Mouse (Mus musculus) embryonic facial prominence, embryonic 13.5 days (tissue): ENCODE data around the gene Dll4. TPM values are rescaled to one million over a fixed set of nuclear protein-coding genes. Genes with fewer than 3 reads are reported as not detected.

Source experiments
- ATAC-seq: fragments of 200-750 bp; cut with Nextera tagmentation; 2 replicates; pipeline ENCODE4 v1.8.0; 2017; ENCODE audit warnings: low read depth; ENCODE audit not compliant: insufficient number of reproducible peaks, insufficient read depth, low FRiP score, low TSS enrichment
- H3K27ac ChIP-seq: fragments of 300-500 bp; sonication (generic); 2 replicates; pipeline ENCODE4 v1.5.1; 2015; ENCODE audit warnings: moderate library complexity, mild to moderate bottlenecking, inconsistent platforms
- H3K27me3 ChIP-seq: fragments of 300-500 bp; sonication (generic); 2 replicates; pipeline ENCODE4 v1.6.1; 2015; ENCODE audit warnings: mild to moderate bottlenecking, inconsistent platforms
- H3K36me3 ChIP-seq: fragments of 300-500 bp; sonication (generic); 2 replicates; pipeline ENCODE4 v1.6.1; 2015; ENCODE audit warnings: mild to moderate bottlenecking, inconsistent platforms
- H3K4me1 ChIP-seq: fragments of 300-500 bp; sonication (generic); 2 replicates; pipeline ENCODE4 v1.6.1; 2015; ENCODE audit warnings: inconsistent platforms
- H3K4me2 ChIP-seq: fragments of 300-500 bp; sonication (generic); 2 replicates; pipeline ENCODE4 v1.6.1; 2015; ENCODE audit warnings: moderate library complexity, mild to moderate bottlenecking, inconsistent platforms
- H3K4me3 ChIP-seq: fragments of 300-500 bp; sonication (generic); 2 replicates; pipeline ENCODE4 v1.5.1; 2015; ENCODE audit warnings: mild to moderate bottlenecking, inconsistent platforms
- H3K9ac ChIP-seq: fragments of 300-500 bp; sonication (generic); 2 replicates; pipeline ENCODE4 v1.6.1; 2015; ENCODE audit warnings: mild to moderate bottlenecking, inconsistent platforms
- H3K9me3 ChIP-seq: fragments of 300-500 bp; sonication (generic); 2 replicates; pipeline ENCODE4 v1.6.1; 2016; ENCODE audit warnings: inconsistent platforms
- WGBS: fragments of 180-500 bp; shearing (Covaris S2); methylation state at CpG from one replicate; pipeline ENCODE4 v1.1.7; 2015; ENCODE audit warnings: mixed read lengths; 5-methylcytosine and 5-hydroxymethylcytosine counted together
- polyA plus RNA-seq: library from polyadenylated mRNA; unstranded; fragments of >200 nt; fragmentation: Nextera tagmentation; extraction: Ambion mirVana; gene quantifications from 2 replicates; pipeline ENCODE4 v1.2.1, GENCODE M21; 2015

The Dll4 gene
- polyA plus RNA-seq, 1 experiment from 2014 or later: 4.2 TPM

- Histone ChIP-seq H3K36me3 (no peaks in the 10 kb centered on the region), H3K27me3 (peaks cover 99% of the 10 kb centered on the region), H3K27ac (no peak overlapping the region), H3K9me3 (no peaks in the 10 kb centered on the region), H3K9ac (peak overlapping the region; percentile 70), H3K4me3 (peak overlapping the region; percentile 49), H3K4me2 (peak overlapping the region; percentile 85), H3K4me1 (peaks cover 57% of the 10 kb centered on the region)
- ATAC-seq: no peak
- under 1% methylated on average over 61 of the region's 61 CpGs for WGBS
Measured at GRCm38 (mm10) chr2:119326161-119327101, 847 bp downstream of the Dll4 start.

GRCm38 (mm10) chr2:119327102-119327480 is 1.5 kb downstream of the Dll4 start:
- Histone ChIP-seq H3K4me1 (peaks cover 51% of the 10 kb centered on the region), H3K9ac (peak overlapping the region; percentile 70), H3K36me3 (no peaks in the 10 kb centered on the region), H3K27me3 (peaks cover 99% of the 10 kb centered on the region), H3K4me2 (peak overlapping the region; percentile 85), H3K9me3 (no peaks in the 10 kb centered on the region), H3K4me3 (peak overlapping the region; percentile 49), H3K27ac (no peak overlapping the region)
- under 1% methylated on average over 30 of the region's 30 CpGs for WGBS
- ATAC-seq: no peak

- Histone ChIP-seq H3K36me3 (no peaks in the 10 kb centered on the region), H3K27me3 (peaks cover 96% of the 10 kb centered on the region), H3K9me3 (no peaks in the 10 kb centered on the region), H3K4me3 (peak overlapping the region; percentile 49; the same call in 1 of the 2 replicates), H3K4me1 (peaks cover 41% of the 10 kb centered on the region), H3K4me2 (peak overlapping the region; percentile 85), H3K9ac (no peak overlapping the region), H3K27ac (no peak overlapping the region)
- ATAC-seq: no peak
- 13% methylated on average over 11 of the region's 11 CpGs for WGBS
Measured at GRCm38 (mm10) chr2:119327942-119328526, 2.5 kb downstream of the Dll4 start.

- 0 out of 2 replicates have a peak overlapping the region, but pooled peaks have one; percentile 85 for H3K4me2 ChIP-seq
- peaks cover 41% of the 10 kb centered on the region for H3K4me1 ChIP-seq
- WGBS: 37% methylated on average over 5 of the region's 5 CpGs
- peaks cover 91% of the 10 kb centered on the region for H3K27me3 ChIP-seq
- H3K36me3 ChIP-seq: no peaks in the 10 kb centered on the region
- no peak overlapping the region for H3K27ac ChIP-seq
- H3K9ac ChIP-seq: no peak overlapping the region
- no peaks in the 10 kb centered on the region for H3K9me3 ChIP-seq
- no peak overlapping the region for H3K4me3 ChIP-seq
- ATAC-seq: no peak
Measured at GRCm38 (mm10) chr2:119328546-119328945, 3.0 kb downstream of the Dll4 start.

GRCm38 (mm10) chr2:119329123-119329817 is 3.7 kb downstream of the Dll4 start:
- Histone ChIP-seq H3K4me1 (peaks cover 35% of the 10 kb centered on the region), H3K4me2 (no peak overlapping the region), H3K9ac (no peak overlapping the region), H3K36me3 (no peaks in the 10 kb centered on the region), H3K4me3 (no peak overlapping the region), H3K9me3 (no peaks in the 10 kb centered on the region), H3K27me3 (peaks cover 84% of the 10 kb centered on the region), H3K27ac (no peak overlapping the region)
- WGBS: 53% methylated on average over 3 of the region's 3 CpGs
- ATAC-seq: no peak

- peaks cover 72% of the 10 kb centered on the region for H3K27me3 ChIP-seq
- no peaks in the 10 kb centered on the region for H3K36me3 ChIP-seq
- H3K4me1 ChIP-seq: peaks cover 19% of the 10 kb centered on the region
- no peaks in the 10 kb centered on the region for H3K9me3 ChIP-seq
- no peak overlapping the region for H3K4me2 ChIP-seq
- no peak overlapping the region for H3K4me3 ChIP-seq
- H3K9ac ChIP-seq: no peak overlapping the region
- H3K27ac ChIP-seq: no peak overlapping the region
- WGBS: 90% methylated on average over 8 of the region's 8 CpGs
- ATAC-seq: no peak
Measured at GRCm38 (mm10) chr2:119330795-119331194, 5.2 kb downstream of the Dll4 start.

GRCm38 (mm10) chr2:119332177-119332661 is 6.6 kb downstream of the Dll4 start:
- WGBS: 81% methylated on average over 24 of the region's 24 CpGs
- Histone ChIP-seq H3K27ac (no peak overlapping the region), H3K4me1 (peaks cover 6% of the 10 kb centered on the region), H3K36me3 (no peaks in the 10 kb centered on the region), H3K9me3 (no peaks in the 10 kb centered on the region), H3K4me3 (no peak overlapping the region), H3K9ac (no peak overlapping the region), H3K4me2 (no peak overlapping the region), H3K27me3 (peaks cover 58% of the 10 kb centered on the region)
- no peak for ATAC-seq

- Histone ChIP-seq H3K4me1 (peaks cover 5% of the 10 kb centered on the region; the same call in 1 of the 2 replicates), H3K27me3 (peaks cover 39% of the 10 kb centered on the region), H3K36me3 (no peaks in the 10 kb centered on the region), H3K9ac (no peak overlapping the region), H3K27ac (no peak overlapping the region), H3K9me3 (no peaks in the 10 kb centered on the region), H3K4me2 (peak overlapping the region; percentile 18), H3K4me3 (no peak overlapping the region)
- 41% methylated on average over 1 of the region's 1 CpGs for WGBS
- ATAC-seq: no peak
Measured at GRCm38 (mm10) chr2:119334135-119334534, 8.6 kb downstream of the Dll4 start.

- Histone ChIP-seq H3K36me3 (no peaks in the 10 kb centered on the region), H3K27ac (no peak overlapping the region), H3K4me3 (no peak overlapping the region), H3K4me1 (peaks cover 5% of the 10 kb centered on the region; the same call in 1 of the 2 replicates), H3K9me3 (no peaks in the 10 kb centered on the region), H3K9ac (no peak overlapping the region; the same call in 1 of the 2 replicates), H3K27me3 (peaks cover 30% of the 10 kb centered on the region), H3K4me2 (no peak overlapping the region)
- 69% methylated on average over 7 of the region's 7 CpGs for WGBS
- ATAC-seq: no peak
Measured at GRCm38 (mm10) chr2:119334964-119335525, 9.5 kb downstream of the Dll4 start.

- no peak for ATAC-seq
- Histone ChIP-seq H3K4me3 (no peak overlapping the region), H3K36me3 (no peaks in the 10 kb centered on the region), H3K9ac (no peak overlapping the region), H3K9me3 (no peaks in the 10 kb centered on the region), H3K4me2 (no peak overlapping the region), H3K27me3 (peaks cover 25% of the 10 kb centered on the region), H3K27ac (no peak overlapping the region; the same call in 1 of the 2 replicates), H3K4me1 (peaks cover 5% of the 10 kb centered on the region; the same call in 1 of the 2 replicates)
- WGBS: 94% methylated on average over 1 of the region's 1 CpGs
Measured at GRCm38 (mm10) chr2:119335535-119335934, 10.0 kb downstream of the Dll4 start.

- H3K9ac ChIP-seq: no peak overlapping the region
- H3K4me1 ChIP-seq: peaks cover 5% of the 10 kb centered on the region; the same call in 1 of the 2 replicates
- no peak overlapping the region for H3K4me2 ChIP-seq
- H3K4me3 ChIP-seq: no peak overlapping the region
- H3K27me3 ChIP-seq: peaks cover 21% of the 10 kb centered on the region
- 70% methylated on average over 2 of the region's 2 CpGs for WGBS
- H3K36me3 ChIP-seq: no peaks in the 10 kb centered on the region
- ATAC-seq: no peak
- no peaks in the 10 kb centered on the region for H3K9me3 ChIP-seq
- no peak overlapping the region for H3K27ac ChIP-seq
Measured at GRCm38 (mm10) chr2:119336002-119336401, 10.4 kb downstream of the Dll4 start.
